Mouse (Mus musculus) layer of hippocampus, adult 2 months (tissue): Measurements from ENCODE around the gene Rgma. TPM values are rescaled to one million over a fixed set of nuclear protein-coding genes. Genes with fewer than 3 reads are reported as not detected.

ENCODE experiments used
- DNase-seq, 2 experiments: peaks; one replicate each; pipeline ENCODE4 v3.0.0; 2022; ENCODE audit warnings: low spot score in 2 of 2
- H3K27ac ChIP-seq: fragments of 200-600 bp; 2 replicates; pipeline ENCODE4 v1.8.1; 2022
- H3K4me3 ChIP-seq: fragments of 200-600 bp; 2 replicates; pipeline ENCODE4 v1.8.1; 2022; ENCODE audit warnings: mild to moderate bottlenecking
- CTCF ChIP-seq: fragments of 200-600 bp; conservative IDR thresholded peaks from 2 replicates; pipeline ENCODE4 v1.8.1; 2022; ENCODE audit warnings: antibody characterized with exemption, mild to moderate bottlenecking, moderate library complexity
- total RNA-seq, 2 experiments: library from RNA; stranded (reverse); gene quantifications; 2 replicates each; pipeline ENCODE4 v1.2.3; 2021

Rgma gene
- total RNA-seq, 2 experiments from 2014 or later = 45.9 to 53.2 TPM

GRCm38 (mm10) chr7:73376101-73377001, 1.0 kb downstream of the Rgma start:
- H3K4me3 ChIP-seq = peak overlapping the region; percentile 74
- peak; percentile 90 for TF ChIP-seq CTCF
- peak; percentile 79 to 81 for DNase-seq

DNA sequence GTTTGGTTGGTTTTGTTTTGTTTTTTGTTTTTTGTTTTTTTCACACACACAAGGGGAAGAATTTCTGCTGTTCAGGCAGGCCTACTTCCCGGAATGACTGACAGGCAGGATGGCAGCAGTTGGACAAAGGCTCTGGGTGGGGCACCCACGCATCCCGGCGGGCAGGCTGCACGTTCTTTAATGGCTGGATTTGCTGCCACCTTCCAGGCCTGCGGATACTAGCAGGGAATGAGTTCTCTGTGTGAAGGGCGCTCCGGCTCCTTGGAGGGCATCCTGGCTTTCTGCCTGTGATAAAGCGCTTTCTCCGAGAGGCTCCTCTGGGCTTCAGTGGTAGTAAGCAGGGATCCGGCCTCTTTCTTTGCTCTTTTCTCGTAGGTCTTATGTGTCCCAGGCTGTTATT, 2.0 kb downstream of the Rgma start:
- DNase-seq = no peak
- TF ChIP-seq CTCF = no peak
- Histone ChIP-seq H3K27ac (peak overlapping the region; percentile 90), H3K4me3 (peak overlapping the region; percentile 74)

More at GRCm38 (mm10) chr7:73376101-73377001, 1.0 kb downstream of the Rgma start:
- peak overlapping the region; percentile 90 for H3K27ac ChIP-seq

DNA sequence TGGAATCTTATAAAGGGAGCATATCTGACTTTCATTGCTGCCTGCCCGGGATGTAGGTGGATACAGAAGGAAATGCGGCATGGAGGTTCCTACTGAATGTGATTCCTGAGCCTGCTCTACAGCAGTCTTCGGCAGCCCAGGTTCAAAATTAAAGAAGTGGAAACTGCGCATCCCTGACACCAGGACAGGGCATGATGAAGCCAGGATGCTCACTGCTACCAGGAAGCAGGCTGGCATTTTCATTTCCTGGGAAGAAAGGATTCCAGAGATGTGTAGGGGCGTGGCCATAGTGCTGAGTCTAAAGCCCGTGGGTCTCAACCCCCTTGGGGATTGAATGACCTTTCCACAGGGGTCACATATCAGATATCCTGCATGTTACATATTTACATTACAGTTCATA, 2.7 kb downstream of the Rgma start:
- peak overlapping the region; percentile 90; the same call in 1 of the 2 replicates for H3K27ac ChIP-seq
- no peak for TF ChIP-seq CTCF
- peak overlapping the region; percentile 74 for H3K4me3 ChIP-seq
- DNase-seq = no peak

- Histone ChIP-seq H3K27ac (no peak overlapping the region), H3K4me3 (no peak overlapping the region)
- no peak for DNase-seq
- TF ChIP-seq CTCF = no peak
Measured at GRCm38 (mm10) chr7:73382843-73383242, 7.5 kb downstream of the Rgma start.

DNA sequence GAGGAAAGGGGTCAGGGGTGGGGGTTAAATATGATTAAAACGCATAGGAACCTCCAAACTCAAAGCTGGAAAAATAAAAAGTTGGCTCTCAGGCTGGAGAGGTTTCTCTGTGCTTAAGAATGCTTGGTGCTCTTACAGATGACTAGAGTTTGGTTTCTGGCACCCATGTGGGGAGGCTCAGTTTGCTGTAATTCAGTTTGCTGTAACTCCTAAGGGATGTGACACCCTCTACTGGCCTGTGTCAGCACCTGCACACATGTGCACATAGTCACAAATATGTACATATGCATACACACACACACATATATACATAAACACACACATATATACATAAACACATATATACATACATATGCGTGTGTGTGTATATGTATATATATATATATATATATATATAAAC, 13.6 kb downstream of the Rgma start:
- peak; percentile 41 for TF ChIP-seq CTCF
- no peak overlapping the region for H3K4me3 ChIP-seq
- no peak for DNase-seq
- no peak overlapping the region for H3K27ac ChIP-seq

GRCm38 (mm10) chr7:73389419-73389818, 14.1 kb downstream of the Rgma start:
- no peak for TF ChIP-seq CTCF
- no peak overlapping the region for H3K4me3 ChIP-seq
- H3K27ac ChIP-seq = no peak overlapping the region; the same call in 1 of the 2 replicates
- DNase-seq = no peak

GRCm38 (mm10) chr7:73389871-73390294, 14.6 kb downstream of the Rgma start:
- no peak for TF ChIP-seq CTCF
- DNase-seq = no peak
- Histone ChIP-seq H3K4me3 (no peak overlapping the region), H3K27ac (peak overlapping the region; percentile 93; the same call in 1 of the 2 replicates)

GRCm38 (mm10) chr7:73390426-73391001, 15.2 kb downstream of the Rgma start:
- H3K27ac ChIP-seq = peak overlapping the region; percentile 93
- TF ChIP-seq CTCF = no peak
- DNase-seq = no peak
- H3K4me3 ChIP-seq = peak overlapping the region; percentile 73

- peak; percentile 72 to 77 for DNase-seq
- TF ChIP-seq CTCF = no peak
- H3K27ac ChIP-seq = peak overlapping the region; percentile 93
- peak overlapping the region; percentile 73 for H3K4me3 ChIP-seq
Measured at GRCm38 (mm10) chr7:73391002-73391517, 15.8 kb downstream of the Rgma start.

- peak; percentile 53 to 66 for DNase-seq
- TF ChIP-seq CTCF = no peak
- H3K27ac ChIP-seq = peak overlapping the region; percentile 93
- H3K4me3 ChIP-seq = peak overlapping the region; percentile 73
Measured at GRCm38 (mm10) chr7:73391518-73392321, 16.4 kb downstream of the Rgma start.

DNA sequence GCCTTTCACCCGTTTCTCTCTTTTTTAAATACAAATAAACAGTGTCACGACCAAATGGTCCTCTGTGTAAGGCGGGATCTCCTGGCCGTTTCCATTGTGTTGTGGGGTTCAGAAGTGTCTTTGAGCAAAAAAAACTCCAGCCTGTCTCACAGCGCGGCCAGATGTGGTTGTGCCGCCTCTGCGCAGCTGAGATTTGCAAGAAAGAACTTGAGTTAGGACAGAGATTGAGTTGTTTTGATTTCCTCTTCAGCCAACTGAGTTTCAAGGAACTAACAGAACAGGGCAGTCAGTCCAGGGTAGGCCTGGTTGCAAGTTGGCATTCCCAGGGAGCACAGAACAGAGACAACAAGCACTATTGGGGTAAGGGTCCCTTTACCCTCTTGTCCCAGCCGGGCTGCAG, 17.1 kb downstream of the Rgma start:
- H3K27ac ChIP-seq = peak overlapping the region; percentile 93
- TF ChIP-seq CTCF = no peak
- H3K4me3 ChIP-seq = peak overlapping the region; percentile 73
- DNase-seq = no peak

DNA sequence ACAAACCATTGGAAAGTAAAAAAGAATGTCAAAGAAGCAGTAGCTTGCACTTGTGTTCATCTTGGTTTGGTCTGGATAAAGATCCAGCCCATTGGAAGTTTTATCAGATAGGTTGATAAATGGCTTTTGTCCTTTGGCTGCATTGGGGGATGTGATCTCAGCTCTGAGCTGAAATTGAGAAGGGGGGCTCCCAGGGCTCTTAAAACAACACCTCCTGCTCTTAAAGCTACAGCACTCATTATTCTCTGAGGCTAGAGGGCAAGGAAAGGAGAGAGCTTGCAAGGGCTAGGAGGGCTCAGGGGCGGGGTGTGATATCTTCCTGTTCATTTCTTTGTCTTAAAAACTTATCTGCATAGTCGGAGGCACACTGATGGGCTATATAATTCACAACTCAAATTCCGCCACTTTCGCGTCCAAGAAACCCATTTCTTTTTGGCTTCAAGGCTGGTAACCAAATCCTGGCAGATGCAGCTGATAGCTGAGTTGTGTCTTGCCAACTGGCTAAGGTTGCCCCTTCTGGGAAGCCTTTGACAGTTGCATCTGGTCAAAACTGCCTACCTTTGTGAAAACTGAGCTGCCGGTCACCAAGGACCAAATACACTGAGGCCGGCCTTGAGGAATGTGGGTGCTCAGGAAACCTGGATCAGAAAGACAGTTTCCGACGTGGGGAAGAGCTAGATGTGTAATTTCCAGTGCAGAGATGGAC, 18.2 kb downstream of the Rgma start:
- Histone ChIP-seq H3K4me3 (peak overlapping the region; percentile 73), H3K27ac (peak overlapping the region; percentile 93)
- no peak for DNase-seq
- TF ChIP-seq CTCF = no peak
